Mouse (Mus musculus): ENCODE measurements at regions not wholly inside any gene's neighbourhood (a gene's known extent, or its start where the extent isn't known, plus 50 kb on each side); places are given as distances from the start of the nearest gene placed in this dataset.
"Not testable (repeated sequence)": the region's sequence is repeated elsewhere in the genome, so short reads cannot be mapped to it uniquely, and the experiment has no call there.

GRCm38 (mm10) chr13:44676041-44676440 lies 53.2 kb upstream of the Jarid2 start:
- no peak for DNase-seq
- intact Hi-C loops (cut with DNase I) = no loop called here

GRCm38 (mm10) chr13:44678121-44678520 lies 51.2 kb upstream of the Jarid2 start:
- intact Hi-C loops (cut with DNase I) = no loop called here

GRCm38 (mm10) chr13:44679457-44679856 lies 49.8 kb upstream of the Jarid2 start:
- DNase-seq; intact Hi-C loops (cut with DNase I): not testable (repeated sequence)

More at GRCm38 (mm10) chr13:44678121-44678520, 51.2 kb upstream of the Jarid2 start:
- DNase-seq = no peak

Data from left cerebral cortex, postnatal 4 days (tissue).